Mouse (Mus musculus) left cerebral cortex, postnatal 36 days (tissue): ENCODE results near the gene Golt1b. TPM values are rescaled to one million over a fixed set of nuclear protein-coding genes. Genes with fewer than 3 reads are reported as not detected.
"Not testable (repeated sequence)": the region's sequence is repeated elsewhere in the genome, so short reads cannot be mapped to it uniquely, and the experiment has no call there.

Experiments used
- DNase-seq, 2 experiments: peaks; one replicate each; pipeline ENCODE4 v3.0.0; 2021 to 2022; ENCODE audit warnings: low spot score in 2 of 2, mixed read lengths in 1 of 2
- intact Hi-C: fragments of 180-260 bp; cut with DNase I; formaldehyde crosslinking; loops from one replicate; pipeline ENCODE4 v1.15.1; 2025
- total RNA-seq, 2 experiments: library from RNA; stranded (reverse); gene quantifications; 2 replicates each; pipeline ENCODE4 v1.2.3; 2021

Gene Golt1b
- total RNA-seq: 10 to 100 TPM; 33.1 to 34.1 TPM

- intact Hi-C loops: loop anchor here (2.0 to 10.0 kb wide), 3 partner anchors 40 to 358 kb away; partner anchors contain the start of genes Ldhb and Pyroxd1
- DNase-seq: peak; percentile 99
Measured at GRCm38 (mm10) chr6:142387011-142387754, at the start of gene Golt1b, which contains the start of gene Recql. Golt1b (plus strand) TSS chr6:142387221. Recql (minus strand) TSS chr6:142387087.

GRCm38 (mm10) chr6:142338961-142339360 is 48.1 kb upstream of the Golt1b start:
- DNase-seq: no peak
- intact Hi-C loops: no loop called here

- no peak for DNase-seq
- intact Hi-C loops: no loop called here
Measured at GRCm38 (mm10) chr6:142339576-142339975, 47.4 kb upstream of the Golt1b start.

GRCm38 (mm10) chr6:142343561-142343960 is 43.5 kb upstream of the Golt1b start:
- intact Hi-C loops: no loop called here
- peak in 1 of 2 experiments; percentile 31 for DNase-seq

- DNase-seq: peak; percentile 90 to 91
- intact Hi-C loops: loop anchor here (5.0 kb wide), 1 partner anchor 42 kb away; the partner anchor contains the start of genes Golt1b and Recql
Measured at GRCm38 (mm10) chr6:142345440-142346038, 41.5 kb upstream of the Golt1b start, which contains the start of gene Pyroxd1. Pyroxd1 (plus strand) TSS chr6:142345654.

- DNase-seq: no peak
- intact Hi-C loops: loop anchor here (5.0 kb wide), 1 partner anchor 41 kb away; the partner anchor contains the start of genes Golt1b and Recql
Measured at GRCm38 (mm10) chr6:142346181-142347110, 40.6 kb upstream of the Golt1b start.

- intact Hi-C loops: loop anchor here (5.0 kb wide), 1 partner anchor 40 kb away; the partner anchor contains the start of genes Golt1b and Recql
- no peak for DNase-seq
Measured at GRCm38 (mm10) chr6:142347431-142348385, 39.3 kb upstream of the Golt1b start.

- DNase-seq, intact Hi-C loops: not testable (repeated sequence)
Measured at GRCm38 (mm10) chr6:142352099-142352498, 34.9 kb upstream of the Golt1b start.

GRCm38 (mm10) chr6:142357106-142357505 is 29.9 kb upstream of the Golt1b start:
- intact Hi-C loops: no loop called here
- DNase-seq: no peak

DNA sequence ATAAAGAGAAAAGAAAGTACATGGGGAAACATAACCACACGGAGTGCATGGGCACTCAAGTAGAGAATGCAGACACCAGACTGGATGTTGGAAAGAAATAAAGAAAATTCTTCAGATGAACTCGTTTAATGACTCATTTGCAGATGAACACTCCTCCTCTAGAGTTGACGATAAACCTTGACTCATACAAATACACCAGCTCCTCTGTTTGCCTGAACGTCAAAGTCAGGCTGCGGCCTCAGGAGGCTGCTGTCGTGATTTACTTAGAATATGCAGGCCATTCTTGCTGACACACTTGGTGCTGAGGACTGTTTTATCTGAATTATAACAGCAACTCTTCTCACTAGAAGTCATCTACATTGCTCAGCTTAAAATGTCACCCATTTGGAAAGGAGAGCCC is 25.0 kb upstream of the Golt1b start:
- no peak for DNase-seq
- intact Hi-C loops: loop anchor here (5.0 to 10.0 kb wide), 2 partner anchors 103 to 155 kb away; no protein-coding TSS in a partner anchor

GRCm38 (mm10) chr6:142363019-142363576 is 23.9 kb upstream of the Golt1b start:
- intact Hi-C loops: loop anchor here (5.0 to 10.0 kb wide), 2 partner anchors 102 to 154 kb away; no protein-coding TSS in a partner anchor
- DNase-seq: no peak

- intact Hi-C loops: loop anchor here (10.0 kb wide), 1 partner anchor 99 kb away; no protein-coding TSS in a partner anchor
- DNase-seq: no peak
Measured at GRCm38 (mm10) chr6:142365742-142366472, 21.1 kb upstream of the Golt1b start.

DNA sequence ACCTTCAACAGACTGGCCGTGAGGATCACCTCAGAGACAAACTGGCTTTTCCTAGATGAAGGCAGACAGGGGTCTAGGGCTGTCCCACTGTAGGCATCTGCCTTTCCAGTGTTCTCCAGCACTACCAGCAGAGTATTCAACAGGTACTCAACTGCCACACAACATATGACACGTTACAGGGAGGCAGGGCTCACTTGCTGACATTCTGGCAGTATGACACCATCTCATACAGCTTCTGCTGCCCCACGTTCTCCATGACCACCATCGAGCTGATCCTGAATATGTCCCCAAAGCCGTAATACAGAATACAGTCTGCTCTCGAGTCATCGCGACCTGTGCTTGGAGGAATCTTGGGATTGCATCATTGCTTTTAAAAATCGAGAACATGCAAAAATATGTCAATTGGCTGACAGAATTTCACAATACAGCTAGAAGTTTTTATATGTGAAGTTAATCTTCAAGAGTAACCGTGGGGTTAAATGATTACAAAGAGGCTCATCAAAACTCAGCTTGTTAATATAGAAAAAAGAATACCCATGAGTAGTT is 20.5 kb upstream of the Golt1b start:
- DNase-seq: no peak
- intact Hi-C loops: loop anchor here (10.0 kb wide), 1 partner anchor 98 kb away; no protein-coding TSS in a partner anchor

- intact Hi-C loops: loop anchor here (10.0 kb wide), 1 partner anchor 97 kb away; no protein-coding TSS in a partner anchor
- DNase-seq: no peak
Measured at GRCm38 (mm10) chr6:142367565-142367964, 19.5 kb upstream of the Golt1b start.

- DNase-seq: no peak
- intact Hi-C loops: loop anchor here (10.0 kb wide), 1 partner anchor 95 kb away; no protein-coding TSS in a partner anchor
Measured at GRCm38 (mm10) chr6:142369568-142369967, 17.5 kb upstream of the Golt1b start.

GRCm38 (mm10) chr6:142377081-142377480 is 9.9 kb upstream of the Golt1b start:
- intact Hi-C loops: no loop called here
- no peak for DNase-seq
